Mouse (Mus musculus) frontal cortex, adult (tissue): ENCODE measurements around the gene Sms.

ENCODE experiments used
- ATAC-seq: cut with Nextera tagmentation; 2 replicates; pipeline ENCODE4 v1.9.2; 2017; ENCODE audit warnings: mild to moderate bottlenecking, moderate library complexity, mixed read lengths; ENCODE audit not compliant: low TSS enrichment

The Sms gene

GRCm38 (mm10) chrX:157449000-157449399, 43.1 kb downstream of the Sms start:
- no peak for ATAC-seq

- ATAC-seq = no peak
Observed at GRCm38 (mm10) chrX:157447431-157447830, 44.7 kb downstream of the Sms start.

GRCm38 (mm10) chrX:157434768-157435167, 57.3 kb downstream of the Sms start:
- ATAC-seq = no peak

GRCm38 (mm10) chrX:157419451-157419850, 72.6 kb downstream of the Sms start:
- ATAC-seq = no peak

GRCm38 (mm10) chrX:157415212-157415611, 76.9 kb downstream of the Sms start, which contains the start of gene Phex:
Gene Phex, minus strand, starts transcription at chrX:157415312.
- ATAC-seq = no peak

- no peak for ATAC-seq
Observed at GRCm38 (mm10) chrX:157404919-157405318, 87.2 kb downstream of the Sms start.
